Mouse (Mus musculus): ENCODE measurements around the gene Ttc8. TPM values are rescaled to one million over a fixed set of nuclear protein-coding genes. Genes with fewer than 3 reads are reported as not detected.

The Ttc8 gene
- polyA plus RNA-seq (2012) = not detected in 2 replicates

DNA sequence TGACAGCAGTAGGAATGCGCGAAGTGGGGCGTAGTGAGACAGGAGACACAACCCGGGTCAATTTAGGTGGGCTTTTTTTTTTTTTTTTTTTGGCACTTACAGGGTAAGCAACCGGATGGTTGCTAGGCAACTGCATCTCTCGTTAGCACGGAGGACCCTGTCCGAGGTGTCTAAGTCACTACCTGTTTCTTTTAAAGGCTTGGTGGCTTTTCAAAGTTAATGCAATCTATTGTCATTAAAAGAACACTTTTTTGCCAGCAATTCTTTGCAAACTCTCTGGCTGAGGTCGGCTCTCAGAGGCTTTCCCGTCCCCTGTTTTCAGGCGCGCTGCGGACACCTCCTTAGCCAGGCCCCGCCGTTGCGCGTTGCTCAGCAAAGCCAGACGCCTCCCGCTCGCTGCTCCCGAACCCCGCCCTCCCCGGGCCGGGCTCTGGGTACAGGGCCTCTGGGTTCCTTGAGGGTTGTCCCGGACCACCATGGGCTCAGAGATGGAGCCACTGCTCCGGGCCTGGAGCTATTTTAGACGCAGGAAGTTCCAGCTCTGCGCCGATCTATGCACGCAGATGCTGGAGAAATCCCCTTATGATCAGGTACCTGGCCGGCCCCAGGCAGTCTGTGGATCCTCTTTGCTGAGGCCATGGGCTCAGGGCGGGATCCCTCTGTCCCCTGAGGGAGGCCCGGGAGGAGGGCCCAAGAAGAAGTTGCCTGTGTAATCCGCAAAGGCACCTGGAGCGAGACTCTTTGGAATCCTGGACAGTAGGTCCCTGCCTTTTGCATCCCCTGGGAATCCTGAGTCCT lies at the start of gene Ttc8:
Ttc8 (plus strand) TSS at position 381 of the 798 bp plus-strand sequence.
- H3K27me3 ChIP-seq (ENCODE audit: control insufficient read depth) = peaks cover 30% of the 10 kb centered on the region
- TF ChIP-seq TAL1 (IDR thresholded peaks at IDR 0.05; ENCODE audit: low read length) (no peak), GATA1 (IDR thresholded peaks at IDR 0.05; ENCODE audit: low read length) (no peak)
- H3K36me3 ChIP-seq (ENCODE audit: control insufficient read depth) = no peaks in the 10 kb centered on the region
- peaks cover 5% of the 10 kb centered on the region for H3K4me1 ChIP-seq (ENCODE audit: control insufficient read depth)
- no peaks in the 10 kb centered on the region for H3K9me3 ChIP-seq (ENCODE audit: control insufficient read depth, low read length)
- peak within 1 kb of the TSS; percentile 60 for H3K4me3 ChIP-seq (replicated peaks)

GRCm38 (mm10) chr12:98872836-98873235 lies 47.5 kb upstream of the Ttc8 start:
- no peaks in the 10 kb centered on the region for H3K36me3 ChIP-seq (ENCODE audit: control insufficient read depth)
- H3K4me3 ChIP-seq (replicated peaks) = no peak overlapping the region
- TF ChIP-seq TAL1 (IDR thresholded peaks at IDR 0.05; ENCODE audit: low read length) = no peak
- no peak for TF ChIP-seq GATA1 (IDR thresholded peaks at IDR 0.05; ENCODE audit: low read length)
- H3K9me3 ChIP-seq (ENCODE audit: control insufficient read depth, low read length) = no peaks in the 10 kb centered on the region
- H3K27me3 ChIP-seq (ENCODE audit: control insufficient read depth) = no peaks in the 10 kb centered on the region
- H3K4me1 ChIP-seq (ENCODE audit: control insufficient read depth) = no peaks in the 10 kb centered on the region

GRCm38 (mm10) chr12:98875216-98875615 lies 45.2 kb upstream of the Ttc8 start:
- Histone ChIP-seq H3K4me1 (ENCODE audit: control insufficient read depth) (no peaks in the 10 kb centered on the region), H3K9me3 (ENCODE audit: control insufficient read depth, low read length) (no peaks in the 10 kb centered on the region), H3K36me3 (ENCODE audit: control insufficient read depth) (no peaks in the 10 kb centered on the region), H3K27me3 (ENCODE audit: control insufficient read depth) (no peaks in the 10 kb centered on the region), H3K4me3 (replicated peaks) (no peak overlapping the region)
- TF ChIP-seq TAL1 (IDR thresholded peaks at IDR 0.05; ENCODE audit: low read length) (no peak), GATA1 (IDR thresholded peaks at IDR 0.05; ENCODE audit: low read length) (no peak)

DNA sequence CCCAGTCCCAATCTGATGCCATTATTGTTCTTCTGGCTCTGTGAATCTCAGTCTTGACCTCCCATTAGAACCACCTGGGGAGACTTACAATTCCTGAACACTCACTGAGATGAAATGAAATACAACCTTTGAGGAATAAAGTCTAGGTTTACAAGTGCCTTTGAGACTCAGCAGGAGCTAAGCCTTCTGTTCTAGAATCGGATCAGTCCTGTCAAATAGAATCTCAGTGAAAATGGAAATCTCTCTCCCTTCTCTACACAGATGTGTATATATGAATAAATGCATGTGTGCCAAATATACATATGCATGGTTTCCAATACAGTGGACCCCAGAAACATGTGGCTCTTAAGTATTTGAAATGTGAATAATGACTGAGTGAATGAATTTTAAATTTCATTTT lies 41.7 kb upstream of the Ttc8 start:
- H3K4me1 ChIP-seq (ENCODE audit: control insufficient read depth) = no peaks in the 10 kb centered on the region
- H3K27me3 ChIP-seq (ENCODE audit: control insufficient read depth) = no peaks in the 10 kb centered on the region
- no peak for TF ChIP-seq TAL1 (IDR thresholded peaks at IDR 0.05; ENCODE audit: low read length)
- TF ChIP-seq GATA1 (IDR thresholded peaks at IDR 0.05; ENCODE audit: low read length) = no peak
- H3K4me3 ChIP-seq (replicated peaks) = no peak overlapping the region
- H3K9me3 ChIP-seq (ENCODE audit: control insufficient read depth, low read length) = no peaks in the 10 kb centered on the region
- no peaks in the 10 kb centered on the region for H3K36me3 ChIP-seq (ENCODE audit: control insufficient read depth)

DNA sequence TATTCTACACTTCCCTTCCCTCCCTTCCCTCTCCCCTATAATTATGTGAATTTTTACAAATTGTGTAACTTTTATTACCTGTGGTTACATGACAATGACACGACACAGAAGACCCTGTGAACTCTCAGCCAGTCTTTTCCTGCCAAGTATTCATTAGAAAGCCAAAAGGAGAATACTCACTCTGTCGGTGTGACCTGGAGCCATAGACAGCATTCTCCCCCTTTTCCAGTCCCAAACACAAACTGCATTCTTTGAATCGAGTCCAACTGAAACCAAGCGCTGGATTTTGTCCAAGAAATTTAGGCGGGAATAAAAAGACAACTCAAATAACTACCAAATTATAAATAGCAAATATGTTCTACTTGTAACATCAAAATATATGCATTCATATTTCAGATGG lies 38.6 kb upstream of the Ttc8 start:
- Histone ChIP-seq H3K9me3 (ENCODE audit: control insufficient read depth, low read length) (no peaks in the 10 kb centered on the region), H3K4me1 (ENCODE audit: control insufficient read depth) (no peaks in the 10 kb centered on the region), H3K4me3 (replicated peaks) (no peak overlapping the region), H3K36me3 (ENCODE audit: control insufficient read depth) (no peaks in the 10 kb centered on the region), H3K27me3 (ENCODE audit: control insufficient read depth) (no peaks in the 10 kb centered on the region)
- TF ChIP-seq GATA1 (IDR thresholded peaks at IDR 0.05; ENCODE audit: low read length) = no peak
- TF ChIP-seq TAL1 (IDR thresholded peaks at IDR 0.05; ENCODE audit: low read length) = no peak

- no peaks in the 10 kb centered on the region for H3K4me1 ChIP-seq (ENCODE audit: control insufficient read depth)
- H3K4me3 ChIP-seq (replicated peaks) = no peak overlapping the region
- no peaks in the 10 kb centered on the region for H3K27me3 ChIP-seq (ENCODE audit: control insufficient read depth)
- TF ChIP-seq GATA1 (IDR thresholded peaks at IDR 0.05; ENCODE audit: low read length) (no peak), TAL1 (IDR thresholded peaks at IDR 0.05; ENCODE audit: low read length) (no peak)
- no peaks in the 10 kb centered on the region for H3K9me3 ChIP-seq (ENCODE audit: control insufficient read depth, low read length)
- H3K36me3 ChIP-seq (ENCODE audit: control insufficient read depth) = no peaks in the 10 kb centered on the region
Observed at GRCm38 (mm10) chr12:98884515-98884914, 35.9 kb upstream of the Ttc8 start.

GRCm38 (mm10) chr12:98896761-98897160 lies 23.6 kb upstream of the Ttc8 start:
- TF ChIP-seq GATA1 (IDR thresholded peaks at IDR 0.05; ENCODE audit: low read length) (no peak), TAL1 (IDR thresholded peaks at IDR 0.05; ENCODE audit: low read length) (no peak)
- no peak overlapping the region for H3K4me3 ChIP-seq (replicated peaks)
- H3K27me3 ChIP-seq (ENCODE audit: control insufficient read depth) = peaks cover 26% of the 10 kb centered on the region
- H3K4me1 ChIP-seq (ENCODE audit: control insufficient read depth) = peaks cover 11% of the 10 kb centered on the region
- no peaks in the 10 kb centered on the region for H3K9me3 ChIP-seq (ENCODE audit: control insufficient read depth, low read length)
- no peaks in the 10 kb centered on the region for H3K36me3 ChIP-seq (ENCODE audit: control insufficient read depth)

GRCm38 (mm10) chr12:98899676-98900075 lies 20.7 kb upstream of the Ttc8 start:
- peaks cover 26% of the 10 kb centered on the region for H3K27me3 ChIP-seq (ENCODE audit: control insufficient read depth)
- TF ChIP-seq GATA1 (IDR thresholded peaks at IDR 0.05; ENCODE audit: low read length) (no peak), TAL1 (IDR thresholded peaks at IDR 0.05; ENCODE audit: low read length) (no peak)
- H3K9me3 ChIP-seq (ENCODE audit: control insufficient read depth, low read length) = no peaks in the 10 kb centered on the region
- peaks cover 11% of the 10 kb centered on the region for H3K4me1 ChIP-seq (ENCODE audit: control insufficient read depth)
- H3K36me3 ChIP-seq (ENCODE audit: control insufficient read depth) = no peaks in the 10 kb centered on the region
- no peak overlapping the region for H3K4me3 ChIP-seq (replicated peaks)

GRCm38 (mm10) chr12:98900341-98900880 lies 20.0 kb upstream of the Ttc8 start:
- peak overlapping the region; percentile 71 for H3K4me3 ChIP-seq (replicated peaks)
- no peaks in the 10 kb centered on the region for H3K9me3 ChIP-seq (ENCODE audit: control insufficient read depth, low read length)
- peaks cover 26% of the 10 kb centered on the region for H3K27me3 ChIP-seq (ENCODE audit: control insufficient read depth)
- H3K4me1 ChIP-seq (ENCODE audit: control insufficient read depth) = peaks cover 11% of the 10 kb centered on the region
- H3K36me3 ChIP-seq (ENCODE audit: control insufficient read depth) = no peaks in the 10 kb centered on the region
- TF ChIP-seq TAL1 (IDR thresholded peaks at IDR 0.05; ENCODE audit: low read length) (no peak), GATA1 (IDR thresholded peaks at IDR 0.05; ENCODE audit: low read length) (no peak)
